In the genomic region with DNA sequence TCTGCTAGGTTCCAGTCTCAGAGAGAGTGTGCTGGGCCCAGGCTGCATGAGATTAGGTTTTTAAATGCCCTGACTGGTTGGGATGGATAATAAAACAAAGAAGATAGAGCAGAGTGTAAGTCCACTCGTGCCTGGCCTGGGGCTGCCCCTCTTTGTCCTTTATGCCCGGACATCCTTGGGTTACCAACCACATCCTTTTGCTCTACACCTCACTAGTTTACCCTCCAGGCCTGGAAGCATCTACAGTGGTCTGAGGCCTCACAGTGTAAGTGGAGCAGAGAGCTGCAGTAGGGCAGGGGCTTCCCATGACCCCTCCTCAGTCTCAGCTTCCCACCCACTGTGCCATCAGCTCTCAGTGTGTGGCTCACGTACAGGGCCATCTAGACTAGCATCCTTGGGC, we compare ENCODE assay signal across 14 mouse cellular contexts. TPM values are rescaled to one million over a fixed set of nuclear protein-coding genes. Genes with fewer than 3 reads are reported as not detected.
DNase-seq lines count a peak whose midpoint lies in the region; ATAC-seq and TF ChIP-seq lines count a peak whose summit lies in the region.
"Had no signal": no experiment of that assay in that cellular context is flagged by ENCODE, and none has a peak within 500 bp of the region (broad histone marks: within the 10 kb centered on the region; RNA-seq: fewer than 3 reads in every experiment).

No protein-coding gene starts in this region.

- H3K79me2 ChIP-seq in liver, adult 2 months (ENCODE audit: control insufficient read depth, insufficient read depth, low read length) = no peaks in the 10 kb centered on the region

- no peak overlapping the region for H3K4me3 ChIP-seq in forebrain, embryonic 10.5 days
- H3K4me3 ChIP-seq in forebrain, embryonic 11.5 days (ENCODE audit: low read depth, low read length) = no peak overlapping the region
- H3K4me3 ChIP-seq in liver, adult 2 months (ENCODE audit: insufficient read depth, low read depth, low read length) = no peak overlapping the region
- no peak overlapping the region for H3K4me3 ChIP-seq in forebrain, postnatal 0 days (ENCODE audit: low read depth, low read length)
- H3K4me3 ChIP-seq in midbrain, embryonic 14.5 days (replicated peaks; ENCODE audit: low read depth, low read length) = no peak overlapping the region
- H3K4me3 ChIP-seq: limb, embryonic 13.5 days had no signal

- no peak overlapping the region for H3K9ac ChIP-seq in forebrain, embryonic 11.5 days (ENCODE audit: low read length)
- H3K9ac ChIP-seq in liver, adult 2 months (ENCODE audit: low read depth, low read length) = peak overlapping the region; percentile 10; the same call in 1 of the 2 replicates
- no peak overlapping the region for H3K9ac ChIP-seq in forebrain, postnatal 0 days
- no peak overlapping the region for H3K9ac ChIP-seq in midbrain, embryonic 14.5 days (replicated peaks; ENCODE audit: low read length)
- H3K9ac ChIP-seq: limb, embryonic 13.5 days had no signal

- no peaks in the 10 kb centered on the region for H3K9me3 ChIP-seq in forebrain, embryonic 10.5 days
- H3K9me3 ChIP-seq in forebrain, embryonic 11.5 days (ENCODE audit: control insufficient read depth, low read length) = no peaks in the 10 kb centered on the region
- H3K9me3 ChIP-seq in forebrain, postnatal 0 days (ENCODE audit: low read length) = no peaks in the 10 kb centered on the region
- no peaks in the 10 kb centered on the region for H3K9me3 ChIP-seq in midbrain, embryonic 14.5 days (ENCODE audit: control insufficient read depth, low read length)
- H3K9me3 ChIP-seq: limb, embryonic 13.5 days had no signal

- no peak for TF ChIP-seq POLR2A in liver, adult 2 months (IDR thresholded peaks at IDR 0.05; ENCODE audit: extremely low read depth, insufficient read depth, low read length)

- 75% methylated on average over 3 of the region's 3 CpGs for WGBS in forebrain, embryonic 10.5 days
- WGBS in forebrain, embryonic 11.5 days = 65% methylated on average over 3 of the region's 3 CpGs
- 76% methylated on average over 3 of the region's 3 CpGs for WGBS in liver, adult 2 months
- 64% methylated on average over 3 of the region's 3 CpGs for WGBS in forebrain, postnatal 0 days
- WGBS in midbrain, embryonic 14.5 days = 45% methylated on average over 3 of the region's 3 CpGs

- 0 out of 2 replicates have a peak, but pooled peaks cover 9% of the 10 kb centered on the region for H3K27me3 ChIP-seq in forebrain, embryonic 10.5 days (ENCODE audit: poor library complexity, severe bottlenecking)
- H3K27me3 ChIP-seq in forebrain, embryonic 11.5 days (ENCODE audit: control insufficient read depth, insufficient read depth, low read length) = no peaks in the 10 kb centered on the region
- H3K27me3 ChIP-seq in liver, adult 2 months (ENCODE audit: control insufficient read depth, insufficient read depth, low read length) = no peaks in the 10 kb centered on the region
- no peaks in the 10 kb centered on the region for H3K27me3 ChIP-seq in forebrain, postnatal 0 days (ENCODE audit: insufficient read depth, low read length)
- no peaks in the 10 kb centered on the region for H3K27me3 ChIP-seq in midbrain, embryonic 14.5 days (ENCODE audit: control insufficient read depth, insufficient read depth, low read length)
- H3K27me3 ChIP-seq: limb, embryonic 13.5 days had no signal

- TF ChIP-seq CTCF in liver, adult 2 months (IDR thresholded peaks at IDR 0.05; ENCODE audit: low read depth, low read length) = no peak
- TF ChIP-seq CTCF in forebrain, postnatal 0 days (IDR thresholded peaks at IDR 0.05; ENCODE audit: low read depth) = no peak

- peaks cover 64% of the 10 kb centered on the region for H3K4me1 ChIP-seq in forebrain, embryonic 10.5 days
- H3K4me1 ChIP-seq in forebrain, embryonic 11.5 days (replicated peaks; ENCODE audit: control insufficient read depth, insufficient read depth, low read length) = peaks cover 13% of the 10 kb centered on the region
- peaks cover 9% of the 10 kb centered on the region for H3K4me1 ChIP-seq in liver, adult 2 months (ENCODE audit: control insufficient read depth, insufficient read depth, low read length)
- no peaks in the 10 kb centered on the region for H3K4me1 ChIP-seq in forebrain, postnatal 0 days (ENCODE audit: insufficient read depth)
- H3K4me1 ChIP-seq in midbrain, embryonic 14.5 days (ENCODE audit: control insufficient read depth, insufficient read depth, low read length) = peaks cover 14% of the 10 kb centered on the region; the same call in 1 of the 2 replicates

- ATAC-seq in forebrain, embryonic 11.5 days (replicated peaks; ENCODE audit: low FRiP score) = no peak
- ATAC-seq in forebrain, postnatal 0 days = no peak
- ATAC-seq in midbrain, embryonic 14.5 days (ENCODE audit: low FRiP score, low TSS enrichment) = no peak
- no peak for ATAC-seq in granulocyte monocyte progenitor cell, adult 5-6 weeks (replicated peaks; ENCODE audit: poor library complexity, severe bottlenecking)

- H3K36me3 ChIP-seq in forebrain, embryonic 10.5 days (replicated peaks) = no peaks in the 10 kb centered on the region
- no peaks in the 10 kb centered on the region for H3K36me3 ChIP-seq in forebrain, embryonic 11.5 days (ENCODE audit: control insufficient read depth, insufficient read depth, low read length)
- no peaks in the 10 kb centered on the region for H3K36me3 ChIP-seq in liver, adult 2 months (ENCODE audit: control insufficient read depth, insufficient read depth, low read length)
- no peaks in the 10 kb centered on the region for H3K36me3 ChIP-seq in forebrain, postnatal 0 days (ENCODE audit: insufficient read depth)
- H3K36me3 ChIP-seq in midbrain, embryonic 14.5 days (ENCODE audit: control insufficient read depth, insufficient read depth, low read length) = no peaks in the 10 kb centered on the region
- H3K36me3 ChIP-seq: limb, embryonic 13.5 days had no signal

- no peak for DNase-seq in forebrain, embryonic 10.5 days (ENCODE audit: extremely low spot score, low spot score)
- DNase-seq in forebrain, embryonic 11.5 days (ENCODE audit: low spot score) = no peak
- DNase-seq in liver, adult 2 months (ENCODE audit: extremely low read depth, low read depth, low spot score) = no peak
- no peak for DNase-seq in liver
- DNase-seq in forebrain, postnatal 0 days = no peak
- no peak for DNase-seq in midbrain, embryonic 14.5 days
- DNase-seq in cerebellum, adult 9-11 months = no peak
- DNase-seq: cerebellum, adult 2 months; thymus, postnatal 36 days had no signal

- no peak overlapping the region for H3K4me2 ChIP-seq in forebrain, embryonic 11.5 days (ENCODE audit: low read depth, low read length, severe bottlenecking)
- H3K4me2 ChIP-seq in forebrain, postnatal 0 days (ENCODE audit: low read depth) = no peak overlapping the region
- H3K4me2 ChIP-seq in midbrain, embryonic 14.5 days (ENCODE audit: low read length) = no peak overlapping the region
- H3K4me2 ChIP-seq: limb, embryonic 13.5 days had no signal

- peak overlapping the region; percentile 85 for H3K27ac ChIP-seq in forebrain, embryonic 10.5 days
- H3K27ac ChIP-seq in forebrain, embryonic 11.5 days (ENCODE audit: low read depth, low read length) = no peak overlapping the region
- H3K27ac ChIP-seq in liver, adult 2 months (replicated peaks; ENCODE audit: insufficient read depth, low read depth, low read length) = peak overlapping the region; percentile 45
- H3K27ac ChIP-seq in forebrain, postnatal 0 days (ENCODE audit: low read depth, low read length) = 0 out of 2 replicates have a peak overlapping the region, but pooled peaks have one; percentile 15
- peak overlapping the region; percentile 74 for H3K27ac ChIP-seq in midbrain, embryonic 14.5 days (replicated peaks; ENCODE audit: low read depth, low read length)
- H3K27ac ChIP-seq: limb, embryonic 13.5 days had no signal

RNA-seq across cellular contexts. Expression of gene Notch1, which starts 17.7 kb away (rescaled TPM):
- polyA plus RNA-seq in forebrain, embryonic 10.5 days (2016; fragmentation: Nextera tagmentation; extraction: Ambion mirVana) = 25.4 and 26.7 TPM in 2 replicates
- polyA plus RNA-seq in forebrain, embryonic 11.5 days (2014; fragmentation: Nextera tagmentation; extraction: Ambion mirVana) = 68.3 and 70.9 TPM in 2 replicates
- total RNA-seq in liver, adult 2 months (2014; rRNA removed) = 6.2 and 13.8 TPM in 2 replicates
- polyA plus RNA-seq in liver, adult 2 months (2012; rRNA removed) = 9.1 and 9.7 TPM in 2 replicates
- 23.8 and 38.7 TPM in 2 replicates for total RNA-seq in forebrain, postnatal 0 days (2014; rRNA removed)
- polyA plus RNA-seq in forebrain, postnatal 0 days (2015; fragmentation: Nextera tagmentation; extraction: Ambion mirVana) = 5.0 and 6.8 TPM in 2 replicates
- polyA plus RNA-seq in midbrain, embryonic 14.5 days (2014; fragmentation: Nextera tagmentation; extraction: Ambion mirVana) = 22.0 and 33.9 TPM in 2 replicates
- 19.2 and 22.6 TPM in 2 replicates for total RNA-seq in granulocyte monocyte progenitor cell, adult 5-6 weeks (2014; fragmentation: Nextera tagmentation)
- 8.1 and 8.5 TPM in 2 replicates for total RNA-seq in granulocyte monocyte progenitor cell, adult 5-6 weeks (2017)

RNA-seq across cellular contexts. Expression of gene Egfl7, which starts 45.7 kb away (rescaled TPM):
- polyA plus RNA-seq in forebrain, embryonic 10.5 days (2016; fragmentation: Nextera tagmentation; extraction: Ambion mirVana) = 89.9 and 96.4 TPM in 2 replicates
- 58.4 and 63.7 TPM in 2 replicates for polyA plus RNA-seq in forebrain, embryonic 11.5 days (2014; fragmentation: Nextera tagmentation; extraction: Ambion mirVana)
- total RNA-seq in liver, adult 2 months (2014; rRNA removed) = 58.6 and 67.0 TPM in 2 replicates
- 60.7 and 90.0 TPM in 2 replicates for polyA plus RNA-seq in liver, adult 2 months (2012; rRNA removed)
- total RNA-seq in forebrain, postnatal 0 days (2014; rRNA removed) = 63.9 and 64.6 TPM in 2 replicates
- 52.8 and 67.3 TPM in 2 replicates for polyA plus RNA-seq in forebrain, postnatal 0 days (2015; fragmentation: Nextera tagmentation; extraction: Ambion mirVana)
- 36.7 and 51.1 TPM in 2 replicates for polyA plus RNA-seq in midbrain, embryonic 14.5 days (2014; fragmentation: Nextera tagmentation; extraction: Ambion mirVana)
- total RNA-seq in granulocyte monocyte progenitor cell, adult 5-6 weeks (2014; fragmentation: Nextera tagmentation) = 22.7 and 32.6 TPM in 2 replicates
- 9.6 and 20.4 TPM in 2 replicates for total RNA-seq in granulocyte monocyte progenitor cell, adult 5-6 weeks (2017)

RNA-seq across cellular contexts. Expression of gene Gm20532, which starts 52.3 kb away (rescaled TPM):
- polyA plus RNA-seq in forebrain, embryonic 10.5 days (2016; fragmentation: Nextera tagmentation; extraction: Ambion mirVana) = not detected in 2 replicates
- polyA plus RNA-seq in forebrain, embryonic 11.5 days (2014; fragmentation: Nextera tagmentation; extraction: Ambion mirVana) = not detected in 2 replicates
- total RNA-seq in liver, adult 2 months (2014; rRNA removed) = not detected in 2 replicates
- polyA plus RNA-seq in liver, adult 2 months (2012; rRNA removed) = not detected in 2 replicates
- total RNA-seq in forebrain, postnatal 0 days (2014; rRNA removed) = not detected in 2 replicates
- polyA plus RNA-seq in forebrain, postnatal 0 days (2015; fragmentation: Nextera tagmentation; extraction: Ambion mirVana) = not detected in 2 replicates
- polyA plus RNA-seq in midbrain, embryonic 14.5 days (2014; fragmentation: Nextera tagmentation; extraction: Ambion mirVana) = not detected in 2 replicates
- total RNA-seq in granulocyte monocyte progenitor cell, adult 5-6 weeks (2014; fragmentation: Nextera tagmentation) = not detected in 2 replicates
- not detected in 2 replicates for total RNA-seq in granulocyte monocyte progenitor cell, adult 5-6 weeks (2017)
- total RNA-seq: ES-E14; layer of hippocampus, postnatal 10 days had no signal
- polyA plus RNA-seq: cerebellum, adult 2 months; embryonic facial prominence, embryonic 14.5 days; limb, embryonic 13.5 days had no signal
